Mouse (Mus musculus) heart, adult 8-10 months (tissue): ENCODE results near the gene Wdr72. TPM values are rescaled to one million over a fixed set of nuclear protein-coding genes. Genes with fewer than 3 reads are reported as not detected.

Experiments used
- DNase-seq: peaks from one replicate; pipeline ENCODE4 v3.0.0; 2022; ENCODE audit warnings: low spot score
- total RNA-seq, 4 experiments: library from RNA; stranded (reverse); gene quantifications; 2 replicates each; pipeline ENCODE4 v1.2.4; 2022

The Wdr72 gene
- total RNA-seq, 4 experiments from 2014 or later, result 0.06 to 0.14 (median 0.11) TPM

DNA sequence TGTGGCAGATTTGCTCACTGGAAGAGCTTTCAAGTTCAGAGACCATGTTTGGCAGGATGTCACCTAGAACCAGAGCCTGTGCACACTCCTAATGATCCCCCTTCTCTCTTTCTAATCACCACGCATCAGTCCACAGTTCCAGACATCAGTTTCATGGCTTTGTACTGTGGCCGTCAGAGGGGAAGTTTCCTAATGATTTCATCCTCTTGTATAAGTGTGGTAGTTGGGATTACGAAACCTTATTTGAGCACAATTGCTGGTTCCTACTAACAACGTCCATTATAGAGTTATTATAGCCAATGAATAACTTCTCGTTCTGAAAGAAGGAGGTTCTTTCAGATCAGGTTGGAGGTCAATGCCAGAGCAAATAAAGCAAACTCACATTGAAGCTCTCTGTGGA lies 131.1 kb downstream of the Wdr72 start:
- DNase-seq, result no peak

DNA sequence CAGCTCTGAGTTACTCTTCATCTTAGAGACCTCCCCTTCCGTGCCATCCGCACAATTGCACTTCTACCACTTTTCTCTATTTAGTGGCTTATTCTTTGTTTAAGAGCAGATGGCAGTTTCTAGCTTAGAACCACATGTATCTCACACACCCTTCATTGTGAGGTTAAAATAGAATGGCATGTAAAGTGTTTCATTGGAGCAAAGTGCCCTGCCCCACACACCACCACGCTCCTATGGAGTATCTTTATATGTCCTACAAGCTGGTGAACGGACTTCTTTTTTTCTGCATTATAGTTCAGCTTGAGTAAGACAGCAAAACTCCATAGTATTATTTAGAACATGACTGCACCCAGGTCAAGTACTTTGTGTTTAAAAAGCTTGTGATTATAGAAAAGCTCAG lies 137.9 kb downstream of the Wdr72 start:
- no peak for DNase-seq

DNA sequence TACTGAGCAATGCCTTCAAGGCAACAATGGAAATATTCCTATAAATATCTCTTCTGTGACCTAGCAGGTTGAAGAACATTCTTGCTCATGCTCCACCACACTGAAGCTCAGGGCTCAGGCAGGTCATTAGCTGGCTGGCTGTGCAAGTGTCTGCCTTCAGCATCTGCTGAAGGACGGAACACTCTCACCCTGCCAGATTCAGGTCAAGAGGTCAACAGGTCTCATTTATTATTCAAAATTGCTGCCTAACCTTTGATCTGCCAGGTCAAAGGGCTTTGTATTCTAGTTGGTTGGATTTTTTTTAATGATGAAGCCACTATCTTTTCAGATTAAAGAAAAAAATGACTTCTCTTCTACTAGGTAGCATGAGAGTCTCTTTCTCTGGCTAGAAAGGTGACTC lies 139.3 kb downstream of the Wdr72 start:
- DNase-seq, result no peak

DNA sequence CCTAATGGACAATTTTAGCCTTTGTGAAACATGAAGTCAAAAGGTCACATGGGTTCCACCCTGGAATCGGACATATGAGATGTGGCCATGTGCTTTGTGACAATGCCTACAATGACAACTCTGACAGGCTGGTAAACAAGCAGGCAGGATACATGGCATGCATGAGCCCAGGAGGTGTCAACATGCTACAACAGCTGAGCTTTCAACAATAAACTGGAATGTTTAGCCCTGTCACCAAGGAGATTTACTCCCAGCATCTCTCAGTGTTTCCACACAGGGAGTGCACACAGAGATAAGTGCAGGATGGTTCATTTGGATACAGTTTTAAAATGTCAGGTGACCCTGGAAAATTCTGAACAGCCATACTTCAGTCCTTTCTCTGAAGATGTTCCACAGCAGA lies 140.4 kb downstream of the Wdr72 start:
- no peak for DNase-seq

DNA sequence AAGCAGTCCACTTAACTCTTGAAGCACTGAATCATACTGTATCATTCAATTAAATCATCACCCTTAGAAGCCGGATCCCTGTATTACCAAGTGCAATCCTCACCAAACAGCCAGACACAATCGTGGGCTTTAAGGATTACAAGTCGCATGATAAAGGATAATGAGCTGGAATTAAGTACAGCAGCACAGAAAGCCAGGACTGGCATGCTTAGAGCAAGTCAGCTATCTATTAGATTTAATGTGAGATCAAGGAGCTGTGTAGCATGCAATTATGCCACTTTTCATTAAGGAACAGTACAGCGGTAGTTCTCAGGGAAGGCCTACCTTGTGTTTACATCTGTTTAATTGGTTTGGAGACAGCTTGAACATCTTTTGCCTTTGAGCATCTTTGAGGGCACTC lies 148.2 kb downstream of the Wdr72 start:
- no peak for DNase-seq

DNA sequence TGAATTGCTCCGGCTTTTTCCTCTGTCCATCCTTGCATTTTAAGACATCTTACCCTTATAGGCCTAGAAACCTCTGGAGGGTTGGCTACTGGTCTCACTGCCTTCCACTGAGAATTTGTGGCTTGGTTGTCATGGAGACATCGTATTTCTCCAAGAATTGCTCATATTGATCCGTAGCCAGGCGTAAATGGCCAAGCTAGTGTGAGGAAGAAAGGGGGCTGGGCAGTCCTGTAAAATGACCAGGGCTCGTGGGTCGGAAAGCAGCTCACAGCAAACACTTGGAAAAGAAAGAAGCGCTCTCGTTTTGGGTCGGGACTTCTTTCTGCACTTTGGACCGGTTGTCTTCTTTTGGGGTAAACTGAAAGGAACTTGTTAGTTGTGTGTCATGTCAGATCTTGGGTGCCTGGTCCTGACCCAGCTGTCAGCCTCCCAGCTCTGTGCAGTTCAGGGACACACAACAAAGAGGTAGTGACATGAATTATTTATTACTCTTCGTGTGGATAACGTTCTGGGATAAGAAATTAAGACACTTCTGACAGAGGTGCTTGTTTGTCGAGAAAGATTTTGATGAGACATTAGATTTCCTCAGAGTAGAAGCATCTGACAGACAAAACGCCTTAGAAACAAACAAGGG lies 167.7 kb downstream of the Wdr72 start:
- no peak for DNase-seq

DNA sequence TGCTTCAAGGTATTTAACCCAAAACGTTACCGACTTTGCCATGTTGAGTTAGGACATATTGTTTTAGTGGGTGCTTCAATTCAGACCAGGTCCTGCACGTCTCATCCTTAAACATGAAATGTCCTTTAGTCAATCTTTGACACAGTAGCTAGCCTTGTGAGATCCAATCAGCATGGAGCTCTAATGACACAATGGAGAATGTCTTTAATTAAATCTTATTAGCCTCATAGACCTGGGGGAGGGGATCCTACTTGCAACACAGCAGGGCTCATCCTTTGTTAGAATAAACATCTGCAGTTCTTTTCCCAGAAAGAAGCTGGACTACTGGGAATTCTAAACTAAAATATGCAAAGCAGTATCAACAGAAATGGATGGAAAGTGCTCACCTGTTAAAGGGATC lies 171.9 kb downstream of the Wdr72 start:
- no peak for DNase-seq

DNA sequence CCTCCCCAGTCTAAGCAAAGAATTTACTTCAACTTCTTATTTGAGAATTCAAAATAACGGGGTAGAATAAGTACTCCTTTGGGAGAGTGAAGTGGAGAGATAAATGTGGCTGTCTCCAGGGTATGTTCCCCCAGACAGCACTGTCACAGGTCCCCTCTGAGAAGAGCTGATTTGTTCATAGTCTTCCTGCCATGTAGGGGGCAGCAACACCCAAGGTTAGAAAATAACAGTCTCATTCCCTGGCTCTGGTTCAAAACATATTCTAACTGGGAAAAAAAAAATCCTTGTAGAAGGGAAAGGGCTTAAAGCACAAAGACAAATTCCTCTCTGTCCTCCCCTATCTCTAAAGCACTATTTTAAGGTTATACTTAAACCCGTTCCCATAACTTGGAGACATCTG lies 176.1 kb downstream of the Wdr72 start:
- DNase-seq, result peak; percentile 9

DNA sequence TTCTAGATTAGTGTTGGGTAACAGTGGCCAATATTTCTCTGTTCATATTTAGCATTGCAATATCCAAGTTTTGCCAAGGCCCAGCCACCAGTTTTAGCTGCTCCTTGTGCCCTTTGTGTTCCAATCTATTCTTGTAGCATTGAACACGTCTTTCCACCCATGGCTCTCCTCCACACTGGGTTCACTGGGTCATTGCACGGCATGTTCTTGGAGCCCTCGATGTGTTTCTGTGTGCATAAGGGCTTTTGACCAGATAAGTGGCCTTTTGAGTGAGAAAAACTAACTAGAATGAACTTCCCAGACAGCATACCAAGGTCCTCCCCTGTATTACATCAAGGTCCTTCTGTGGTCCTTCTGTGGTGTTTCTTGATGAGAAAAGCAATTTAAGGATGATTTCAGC lies 184.3 kb downstream of the Wdr72 start:
- peak; percentile 16 for DNase-seq

DNA sequence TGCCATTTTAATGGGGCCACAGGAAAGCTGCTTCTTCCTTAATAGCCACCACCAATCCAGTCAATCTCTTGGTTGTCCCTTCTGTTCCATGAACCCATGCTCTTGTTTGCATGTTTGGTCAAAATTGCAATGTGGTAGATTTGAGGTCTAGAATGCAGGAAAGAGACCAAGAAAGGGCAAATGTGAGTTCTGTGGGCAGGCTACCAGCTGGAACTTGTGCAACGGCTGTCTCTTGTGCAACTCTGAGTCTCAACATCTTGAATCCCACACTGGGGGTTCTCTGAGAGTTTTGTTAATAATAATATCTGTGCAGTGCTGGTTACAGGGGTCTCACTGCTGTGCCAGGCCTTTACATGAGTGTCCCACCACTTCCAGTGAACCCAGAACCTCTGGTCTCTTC lies 208.6 kb downstream of the Wdr72 start:
- no peak for DNase-seq

DNA sequence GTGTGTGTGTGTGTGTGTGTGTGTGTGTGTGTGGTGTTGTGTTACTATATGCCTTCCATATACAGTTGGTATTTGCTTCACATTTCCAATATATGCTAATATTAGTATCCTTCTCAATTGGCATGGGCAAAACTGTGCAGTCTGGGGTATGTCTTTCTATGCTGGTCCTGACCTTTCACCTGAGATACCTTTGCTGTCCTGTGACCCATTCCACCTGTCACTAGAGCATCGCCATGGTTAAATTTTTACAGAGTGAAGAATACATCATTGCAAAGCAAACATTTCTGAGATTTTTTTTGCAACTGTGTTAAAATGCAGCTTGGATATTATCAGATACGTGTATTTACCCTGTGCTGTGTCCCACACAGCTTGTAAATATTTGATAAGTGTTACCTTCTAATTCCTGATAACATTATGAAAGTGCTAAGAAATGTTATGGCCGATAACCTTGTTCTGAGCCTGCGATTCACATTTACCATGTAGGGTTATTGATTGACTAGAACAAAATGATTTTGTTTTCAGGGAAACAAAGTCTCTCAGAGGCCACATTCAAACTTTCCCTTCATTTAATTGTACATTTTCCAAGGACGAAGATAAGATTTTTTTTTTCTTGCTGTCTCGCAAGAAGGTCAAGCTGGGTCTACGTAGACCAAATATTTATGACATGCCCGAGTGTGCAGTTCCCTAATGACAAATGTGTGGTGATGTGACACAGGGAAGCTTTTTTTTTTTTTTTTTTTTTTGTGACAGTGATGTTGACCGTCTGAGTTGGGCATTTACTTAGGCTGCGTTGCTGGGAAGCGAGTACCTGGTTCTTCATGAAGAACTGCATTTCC lies 214.2 kb downstream of the Wdr72 start:
- no peak for DNase-seq

DNA sequence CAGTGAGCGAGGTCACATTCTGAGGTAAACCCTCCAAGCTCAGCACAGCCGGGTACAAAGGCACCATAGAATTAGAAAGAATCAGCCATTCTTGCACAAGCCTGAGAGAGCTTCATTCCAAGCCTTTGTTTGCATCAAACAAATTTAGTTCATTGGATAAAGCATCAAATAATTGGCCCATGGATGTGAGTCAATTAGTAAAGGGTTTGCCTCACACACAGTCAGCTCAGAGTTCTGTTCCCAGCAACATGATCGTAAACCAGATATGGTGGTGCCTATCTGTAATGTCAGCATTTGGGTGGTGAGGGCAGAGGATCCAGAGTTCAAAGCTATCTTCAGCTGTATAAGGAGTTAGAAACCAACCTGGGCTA lies 214.8 kb downstream of the Wdr72 start:
- DNase-seq, result no peak

DNA sequence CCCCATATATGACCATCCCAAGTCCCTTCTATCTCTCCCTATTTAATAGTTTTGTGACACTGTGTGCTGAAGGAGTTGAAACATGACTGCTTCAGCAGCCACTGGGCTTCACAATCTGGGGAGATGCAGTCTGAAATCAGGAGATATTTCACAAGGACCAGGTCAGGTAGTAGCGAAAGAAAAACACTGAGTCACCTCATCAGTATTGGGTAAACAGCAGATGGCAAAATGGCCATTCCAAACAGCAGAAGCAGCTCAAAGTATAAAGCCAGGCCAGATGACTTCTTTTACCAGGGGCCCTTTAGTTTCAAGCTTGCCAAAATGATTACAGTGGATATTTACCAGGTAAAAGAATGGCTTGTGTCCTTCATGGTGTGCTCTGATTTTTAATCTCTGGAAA lies 215.8 kb downstream of the Wdr72 start:
- DNase-seq, result no peak

DNA sequence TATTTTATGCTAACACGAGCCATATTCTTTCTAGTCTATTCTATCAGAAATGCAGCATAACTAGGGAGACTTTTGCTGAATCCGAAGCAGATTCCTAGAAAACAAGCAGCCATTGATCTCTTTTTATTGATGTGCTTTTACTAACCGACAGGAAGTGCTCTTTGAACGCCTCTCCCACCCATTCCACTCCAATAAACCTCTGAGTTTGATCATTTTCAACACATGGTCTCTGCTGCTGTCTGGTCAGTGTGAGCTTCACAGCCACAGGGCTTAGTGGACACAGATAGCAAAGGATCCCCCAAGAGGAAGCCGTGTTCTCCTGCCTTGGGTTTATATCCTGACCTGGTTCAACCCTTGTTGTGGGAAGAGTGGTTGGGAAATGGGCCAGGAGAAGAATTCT lies 218.7 kb downstream of the Wdr72 start:
- no peak for DNase-seq

DNA sequence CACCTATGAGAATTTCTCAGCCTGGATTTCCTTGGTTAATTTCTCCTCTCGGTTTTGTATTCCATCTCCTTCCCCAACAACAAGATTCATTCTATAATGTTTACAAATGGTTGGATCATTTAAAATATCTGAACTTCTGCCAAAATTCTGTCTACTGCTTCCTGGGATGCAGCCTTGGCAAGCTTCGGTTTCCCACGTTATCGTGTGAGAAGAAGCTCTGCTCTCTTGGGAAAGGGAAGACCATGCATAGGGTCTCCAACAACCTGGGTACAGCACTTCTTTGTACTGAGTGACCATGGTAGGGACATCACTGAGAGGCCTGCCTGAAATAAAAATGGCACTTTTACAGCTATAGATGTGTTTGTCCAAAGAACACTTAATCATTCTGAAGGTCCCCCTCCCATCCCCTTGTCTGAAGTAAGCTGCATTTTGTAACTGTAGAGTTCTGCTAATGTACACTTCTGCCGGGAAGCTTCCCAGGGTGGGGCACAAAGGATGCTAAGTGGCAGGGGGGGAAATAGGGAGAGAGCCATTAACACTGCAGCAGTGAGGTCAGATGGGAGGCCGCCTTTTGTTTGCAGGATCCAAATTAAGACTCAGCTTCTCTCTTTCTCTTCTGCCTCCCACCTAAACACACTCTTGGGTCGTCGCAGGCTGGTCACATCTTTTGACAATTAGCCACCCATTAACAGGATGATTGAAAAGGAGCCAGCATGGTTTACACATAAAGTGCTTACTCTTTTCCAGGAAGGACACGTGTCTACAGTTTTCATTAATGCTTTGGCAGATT lies 220.7 kb downstream of the Wdr72 start:
- DNase-seq, result no peak

DNA sequence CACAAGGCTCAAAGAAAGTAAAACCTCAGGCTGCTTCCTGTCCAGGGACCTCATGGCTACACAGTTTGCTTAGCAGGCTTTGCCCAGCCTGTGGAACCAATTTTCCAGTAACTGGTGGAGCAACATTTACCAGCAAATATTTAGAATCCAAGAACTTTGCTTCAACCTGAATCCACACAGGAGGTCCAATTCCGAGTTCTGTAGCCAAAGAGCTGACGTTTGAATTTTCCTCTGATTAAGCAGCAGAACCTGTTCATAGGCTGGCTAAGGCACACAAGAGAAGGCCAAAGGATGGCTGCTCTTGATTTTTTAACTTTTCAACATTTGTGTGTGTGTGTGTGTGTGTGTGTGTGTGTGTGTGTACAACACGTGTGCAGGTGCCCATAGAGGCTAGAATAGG lies 222.2 kb downstream of the Wdr72 start:
- DNase-seq, result no peak

Other genes starting within 250 kb of the Wdr72 start
- under 1 TPM; 0.20 to 0.35 (median 0.28) TPM for gene Unc13c, start 141.4 kb upstream of the Wdr72 start, total RNA-seq